Mouse (Mus musculus) brain, adult 10 weeks (tissue): Measurements from ENCODE around the gene Pspc1. TPM values are rescaled to one million over a fixed set of nuclear protein-coding genes. Genes with fewer than 3 reads are reported as not detected.

ENCODE experiments used
- polyA plus RNA-seq: library from polyadenylated mRNA; stranded (reverse); fragments of 350-450 nt; fragmentation: Illumina TruSeq; extraction: RNeasy Lipid Tissue Mini Kit (QIAGEN cat#74804); gene quantifications from one replicate; pipeline ENCODE4 v1.2.3, GENCODE M21; 2015; ENCODE audit warnings: low read depth, low replicate concordance

Pspc1 gene
- polyA plus RNA-seq = 48.5 TPM

GRCm38 (mm10) chr14:56778200-56778932 lies at the start of gene Pspc1:
Gene Pspc1, minus strand, starts transcription at chr14:56778316.

GRCm38 (mm10) chr14:56811701-56812339 lies 33.7 kb upstream of the Pspc1 start, which contains the start of gene Zmym5:
Gene Zmym5, minus strand, starts transcription at chr14:56811716.

Other genes with a start within 250 kb of the Pspc1 start
- 2.6 TPM for gene Cenpj, start 202.9 kb downstream of the Pspc1 start, polyA plus RNA-seq
- gene Parp4, start 202.7 kb downstream of the Pspc1 start, polyA plus RNA-seq = 5.1 TPM
- 40.4 TPM for gene Mphosph8, start 110.1 kb downstream of the Pspc1 start, polyA plus RNA-seq
- gene Zmym5, start 33.4 kb upstream of the Pspc1 start, polyA plus RNA-seq = 32.1 TPM
- gene Zmym2, start 108.3 kb upstream of the Pspc1 start, polyA plus RNA-seq = 56.3 TPM